Mouse (Mus musculus) CH12.LX (cell line): ENCODE measurements around the gene Zfp82.

Experiments used
- CHD2 ChIP-seq: IDR thresholded peaks from 2 replicates; pipeline ENCODE4 v1.6.1; 2011; ENCODE audit warnings: low read length, improper control_type of control experiment
- CTCF ChIP-seq, 2 experiments: IDR thresholded peaks in 1 of 2; conservative IDR thresholded peaks in 1 of 2; 2 replicates each; pipeline ENCODE4 v1.5.1; 2011 to 2012; ENCODE audit warnings: low read depth in 2 of 2, low read length in 2 of 2, improper control_type of control experiment in 1 of 2, inconsistent platforms in 1 of 2, mild to moderate bottlenecking in 1 of 2, moderate library complexity in 1 of 2
- EP300 ChIP-seq: IDR thresholded peaks from 2 replicates; pipeline ENCODE4 v1.6.1; 2011; ENCODE audit warnings: low read length, improper control_type of control experiment
- ETS1 ChIP-seq: conservative IDR thresholded peaks from 2 replicates; pipeline ENCODE4 v1.6.1; 2012; ENCODE audit warnings: low read depth, mild to moderate bottlenecking, inconsistent platforms, low read length, improper control_type of control experiment, moderate library complexity
- MAX ChIP-seq: IDR thresholded peaks from 2 replicates; pipeline ENCODE4 v1.6.1; 2011; ENCODE audit warnings: low read length, improper control_type of control experiment
- MAZ ChIP-seq: IDR thresholded peaks from 2 replicates; pipeline ENCODE4 v1.6.1; 2012; ENCODE audit warnings: low read depth, mild to moderate bottlenecking, inconsistent platforms, low read length, improper control_type of control experiment, moderate library complexity
- MEF2A ChIP-seq: IDR thresholded peaks from 2 replicates; pipeline ENCODE4 v1.6.1; 2014; ENCODE audit warnings: low read depth, mild to moderate bottlenecking, inconsistent platforms, low read length, improper control_type of control experiment, borderline replicate concordance
- POLR2A ChIP-seq: IDR thresholded peaks from 2 replicates; pipeline ENCODE4 v1.6.1; 2011; ENCODE audit warnings: low read depth, mild to moderate bottlenecking, improper control_type of control experiment, low read length
- POLR2AphosphoS2 ChIP-seq: IDR thresholded peaks from 2 replicates; pipeline ENCODE4 v1.6.1; 2011; ENCODE audit warnings: low read depth, low read length, improper control_type of control experiment
- RAD21 ChIP-seq: IDR thresholded peaks from 2 replicates; pipeline ENCODE4 v1.6.1; 2011; ENCODE audit warnings: low read depth, mild to moderate bottlenecking, low read length, improper control_type of control experiment, moderate library complexity
- TCF12 ChIP-seq: IDR thresholded peaks from 2 replicates; pipeline ENCODE4 v1.6.1; 2014; ENCODE audit warnings: low read depth, mild to moderate bottlenecking, inconsistent platforms, low read length, improper control_type of control experiment
- UBTF ChIP-seq: IDR thresholded peaks from 2 replicates; pipeline ENCODE4 v1.6.1; 2012; ENCODE audit warnings: low read depth, mild to moderate bottlenecking, inconsistent platforms, low read length, improper control_type of control experiment, moderate library complexity
- ZKSCAN1 ChIP-seq: IDR thresholded peaks from 2 replicates; pipeline ENCODE4 v1.6.1; 2012; ENCODE audit warnings: low read depth, inconsistent platforms, low read length, improper control_type of control experiment, borderline replicate concordance
- ZNF384 ChIP-seq: IDR thresholded peaks from 2 replicates; pipeline ENCODE4 v1.6.1; 2012; ENCODE audit warnings: low read depth, low read length, improper control_type of control experiment, inconsistent platforms

GRCm38 (mm10) chr7:30089405-30089804 is 16.7 kb upstream of the Zfp82 start:
- TF ChIP-seq MEF2A (no peak), CTCF (conservative IDR thresholded peaks at IDR 0.05 in 1 of 2, IDR thresholded peaks at IDR 0.05 in 1 of 2; ENCODE audit: low read depth in 2 of 2, low read length in 2 of 2) (no peak), POLR2AphosphoS2 (no peak), POLR2A (no peak), ZKSCAN1 (no peak), TCF12 (no peak), EP300 (no peak), ZNF384 (no peak), CHD2 (no peak), ETS1 (no peak), MAX (no peak), UBTF (no peak), MAZ (no peak), RAD21 (no peak)
